Mouse (Mus musculus) naive thymus-derived CD4-positive, alpha-beta T cell, adult 2 months (primary cell): ENCODE measurements around the gene Mtnr1b.
"Not testable (repeated sequence)": the region's sequence is repeated elsewhere in the genome, so short reads cannot be mapped to it uniquely, and the experiment has no call there.

Source experiments
- DNase-seq: peaks from one replicate; pipeline ENCODE4 v3.0.0-alpha.2; 2011; ENCODE audit warnings: low read depth

The Mtnr1b gene

DNA sequence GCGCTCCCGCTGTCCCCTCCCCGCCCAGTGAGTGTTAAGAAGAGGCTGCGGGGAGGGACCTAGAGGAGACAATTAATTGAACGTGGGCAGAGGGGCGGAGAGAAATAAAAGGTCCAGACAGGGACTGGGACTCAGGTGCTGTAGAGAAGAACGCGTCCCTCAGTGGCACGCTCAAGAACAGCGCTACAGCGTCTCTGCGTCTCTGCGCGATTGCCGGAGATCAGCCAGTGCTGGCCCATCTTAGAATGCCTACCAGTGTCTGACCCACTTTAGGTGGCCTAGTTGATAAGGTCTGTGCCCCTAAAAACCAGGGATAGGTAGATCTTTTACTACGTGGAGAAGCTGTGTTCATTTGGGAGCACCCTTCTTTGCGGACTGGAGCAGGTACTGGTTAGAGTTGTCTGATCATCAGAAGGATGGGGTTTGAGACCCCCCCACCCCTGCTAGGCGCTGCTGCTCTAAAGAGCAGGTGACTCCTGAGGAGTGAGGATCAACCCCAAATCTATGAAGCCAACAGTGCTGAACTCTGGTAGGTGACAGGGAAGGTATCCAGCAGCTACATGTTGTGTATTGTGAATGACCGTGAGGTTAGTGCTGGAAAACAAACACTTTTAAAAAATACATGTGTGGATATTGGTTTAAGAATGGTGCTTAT lies at the start of gene Mtnr1b:
Mtnr1b (minus strand) TSS at position 51 of the 655 bp plus-strand sequence.
- no peak for DNase-seq

DNA sequence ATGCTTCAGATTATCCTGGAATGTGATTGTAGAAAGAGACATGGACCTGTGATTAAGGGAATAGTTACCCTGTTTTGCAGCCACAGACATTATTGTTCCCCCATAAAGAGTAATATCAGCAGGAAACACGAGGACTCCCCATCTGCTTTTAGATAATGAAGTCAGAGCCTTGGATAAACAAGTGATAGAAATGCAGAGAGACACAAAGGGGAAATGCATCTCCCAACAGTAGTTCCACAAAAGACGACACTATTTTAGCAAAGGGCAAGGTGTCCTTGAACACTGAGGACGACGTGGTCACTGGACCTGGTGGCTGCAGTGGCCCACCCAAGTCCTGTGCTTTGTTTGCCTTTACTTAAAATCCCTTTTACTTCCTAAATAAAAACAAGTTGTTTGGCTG lies 45.9 kb upstream of the Mtnr1b start:
- no peak for DNase-seq

DNA sequence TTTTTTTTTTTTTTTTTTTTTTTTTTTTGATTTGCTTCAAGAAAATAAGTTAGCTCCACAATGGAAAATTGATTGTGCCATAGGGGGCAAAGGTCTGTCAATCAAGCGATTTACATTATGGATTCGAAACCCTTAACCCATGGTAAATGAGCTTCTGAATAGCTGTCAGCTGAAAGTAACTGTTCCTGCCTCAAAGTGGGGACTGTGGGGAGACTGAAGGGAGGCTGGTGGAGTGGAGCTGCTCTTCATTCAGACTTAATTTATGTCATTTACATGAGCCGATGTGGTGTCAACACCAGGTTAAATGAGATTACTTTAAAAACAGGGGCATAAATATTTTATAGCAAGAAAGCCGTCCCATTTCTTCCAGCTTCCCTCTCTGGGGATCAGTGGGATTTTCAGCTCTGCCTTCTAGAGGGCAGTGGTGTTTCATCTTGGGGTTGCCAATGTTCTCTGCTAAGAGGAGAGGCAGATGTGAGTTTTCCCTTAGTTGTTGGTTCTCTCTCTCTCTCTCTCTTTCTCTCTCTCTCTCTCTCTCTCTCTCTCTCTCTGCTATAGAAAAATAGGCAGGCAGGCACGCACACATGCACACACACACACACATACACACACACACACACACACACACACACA lies 45.1 kb upstream of the Mtnr1b start:
- no peak for DNase-seq

DNA sequence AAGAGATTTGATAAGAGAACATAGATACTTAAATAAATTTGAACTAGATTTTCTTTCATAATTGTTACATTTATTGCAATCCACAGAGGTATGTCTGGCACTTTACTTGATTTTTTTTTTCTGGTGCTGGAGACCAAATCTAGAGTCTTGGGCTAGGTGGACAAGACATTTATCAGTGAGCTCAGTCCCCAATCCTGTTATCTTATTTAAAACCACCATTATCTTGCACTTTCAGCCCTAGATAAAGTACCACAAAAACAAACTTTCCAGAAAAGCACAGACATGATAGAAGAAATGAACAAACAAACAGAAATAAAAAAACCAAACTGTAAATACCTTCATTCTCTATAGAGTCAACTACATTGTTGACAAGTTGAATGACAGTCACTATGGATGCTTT lies 42.2 kb upstream of the Mtnr1b start:
- no peak for DNase-seq

DNA sequence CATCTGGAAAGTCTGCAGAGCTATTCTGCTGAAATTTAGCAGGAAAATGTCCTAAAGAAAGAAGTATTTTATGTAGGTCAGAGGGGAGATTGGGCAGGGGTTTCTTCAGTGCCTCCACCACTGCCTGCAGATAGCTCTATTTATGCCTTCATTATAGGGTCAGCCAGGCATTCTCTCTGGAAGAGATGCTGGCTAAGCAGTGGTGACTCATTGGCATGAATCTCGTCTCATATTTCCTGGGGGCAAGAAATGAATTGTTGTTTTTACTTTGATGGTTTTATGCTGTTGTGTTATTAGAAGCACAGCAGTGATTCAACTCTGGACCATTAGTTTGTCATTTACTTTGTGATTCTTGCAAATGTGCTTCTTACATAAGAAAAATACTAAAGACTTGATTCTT lies 38.4 kb upstream of the Mtnr1b start:
- DNase-seq, result no peak

DNA sequence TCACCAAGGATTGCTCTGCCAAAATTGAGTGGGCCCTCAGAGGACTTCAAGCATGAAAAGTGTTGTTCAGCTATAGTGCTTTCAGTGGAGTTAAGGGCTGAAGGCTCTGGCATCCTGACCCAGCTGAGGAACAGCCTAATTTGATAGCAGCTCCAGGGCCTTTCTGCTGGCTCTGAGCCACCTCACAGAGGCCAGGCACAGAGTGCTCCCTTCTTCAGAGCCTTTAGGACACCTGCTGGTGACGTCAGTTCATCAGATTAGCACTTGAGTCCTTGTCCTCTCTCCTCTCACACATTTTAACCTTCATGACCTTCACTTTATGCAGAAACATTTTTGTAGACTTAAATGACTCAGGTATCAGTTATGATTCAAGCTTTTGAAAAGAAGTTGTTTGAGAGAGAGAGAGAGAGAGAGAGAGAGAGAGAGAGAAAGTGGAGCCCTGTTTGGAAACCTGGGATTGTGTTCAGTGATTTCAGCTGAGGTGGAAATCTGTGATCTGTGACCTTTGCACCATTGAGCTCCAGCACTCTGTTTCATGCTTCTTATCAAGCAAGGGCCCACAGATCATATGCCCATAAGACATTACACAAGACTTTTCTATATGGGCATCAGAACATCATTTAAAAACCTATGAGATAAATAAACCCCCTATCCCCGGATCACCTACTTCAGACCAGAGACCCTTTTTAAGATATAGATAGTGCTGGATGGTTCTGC lies 35.2 kb upstream of the Mtnr1b start:
- DNase-seq, result no peak

DNA sequence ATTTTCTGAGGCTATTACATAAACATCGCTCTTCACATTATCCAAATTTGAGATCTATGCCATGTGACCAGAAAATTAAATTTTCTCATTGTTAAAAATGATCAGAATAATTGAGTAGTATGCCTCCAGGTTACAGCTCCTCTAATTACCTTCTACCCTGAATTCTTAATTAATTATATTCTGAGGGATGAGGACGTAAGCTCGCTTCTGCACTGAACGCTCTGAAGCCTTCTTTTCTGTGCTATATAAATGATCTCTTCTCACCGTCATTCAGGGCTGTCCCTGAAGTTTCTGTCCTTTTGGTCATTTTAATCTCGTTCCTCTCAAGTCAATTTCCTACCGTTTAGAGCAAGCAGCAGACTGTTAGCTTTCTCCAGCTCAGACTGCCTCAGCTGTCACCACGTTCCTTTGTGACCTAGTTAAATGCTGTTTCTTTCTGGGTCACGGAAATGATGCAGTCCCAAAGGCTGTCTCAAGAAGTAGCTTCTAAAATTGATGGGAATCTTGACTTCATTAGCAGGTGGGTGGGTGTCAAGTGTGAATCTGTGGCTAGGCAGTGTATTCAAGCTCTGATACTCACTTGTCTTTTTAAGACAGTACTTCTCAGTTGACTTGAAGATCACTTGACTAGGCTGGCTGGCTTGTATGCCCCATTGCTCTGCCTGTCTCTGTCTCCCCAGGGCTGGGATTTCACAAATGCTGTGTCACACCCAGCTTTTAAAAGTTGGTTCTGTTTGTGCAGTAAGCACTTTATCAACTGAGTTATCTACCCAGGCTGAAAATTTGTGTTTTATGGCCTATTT lies 29.8 kb upstream of the Mtnr1b start:
- DNase-seq, result no peak

DNA sequence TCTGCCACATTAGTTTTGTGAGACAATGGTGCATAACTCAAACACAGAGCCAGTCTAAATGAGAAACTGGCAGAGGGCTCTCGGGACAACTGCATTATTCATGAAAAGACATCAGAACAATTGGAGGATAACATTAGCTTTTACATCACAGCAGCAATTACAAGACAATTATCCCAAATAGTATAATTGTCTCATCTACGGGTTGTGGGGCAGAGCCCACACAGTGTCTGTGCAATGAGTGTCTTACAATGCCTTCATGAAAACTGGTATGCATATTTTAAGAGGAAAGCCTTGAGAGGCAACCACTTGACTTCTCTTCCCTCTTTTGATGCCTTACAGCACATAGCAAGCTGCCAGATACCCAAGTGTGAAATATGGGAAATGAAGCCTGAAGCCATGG lies 23.8 kb upstream of the Mtnr1b start:
- DNase-seq, result no peak

DNA sequence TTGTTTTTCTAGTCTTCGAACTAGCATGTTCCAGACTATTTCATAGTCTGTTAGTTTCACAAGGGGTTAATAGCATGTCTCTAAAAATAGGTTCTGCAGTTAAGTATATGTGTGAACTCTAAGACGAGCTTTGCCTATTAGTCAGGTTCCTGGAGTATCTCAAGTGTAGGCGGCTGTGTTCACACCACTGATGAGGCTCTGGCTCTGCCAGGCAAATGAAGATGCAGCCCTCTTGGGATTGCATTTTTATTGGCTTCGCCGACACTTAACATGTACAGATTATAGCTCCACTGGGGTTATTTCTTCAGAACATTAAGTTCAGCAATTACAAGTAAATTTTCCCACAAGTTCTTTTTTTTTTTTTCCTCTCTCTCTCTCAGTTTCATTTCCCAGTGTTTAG lies 12.4 kb upstream of the Mtnr1b start:
- no peak for DNase-seq

DNA sequence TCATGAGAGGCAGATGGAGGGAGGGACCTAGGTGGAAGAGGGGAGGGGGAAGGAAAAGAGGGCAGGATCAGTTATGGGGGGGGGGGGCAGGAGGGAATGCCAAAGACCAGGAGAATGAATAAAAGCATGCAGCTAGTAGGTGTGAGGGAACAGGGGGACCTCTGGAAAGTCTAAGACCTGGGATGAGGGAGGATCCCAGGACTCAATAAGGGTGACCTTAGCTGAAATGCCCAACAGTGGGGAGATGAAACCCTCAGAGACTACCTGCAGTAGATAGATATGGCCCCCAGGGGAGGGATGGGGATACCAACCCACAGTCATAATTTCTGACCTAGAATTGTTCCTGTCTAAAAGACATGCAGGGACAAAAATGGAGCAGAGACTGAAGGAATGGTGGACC lies 6.4 kb upstream of the Mtnr1b start:
- DNase-seq, result peak; percentile 4

DNA sequence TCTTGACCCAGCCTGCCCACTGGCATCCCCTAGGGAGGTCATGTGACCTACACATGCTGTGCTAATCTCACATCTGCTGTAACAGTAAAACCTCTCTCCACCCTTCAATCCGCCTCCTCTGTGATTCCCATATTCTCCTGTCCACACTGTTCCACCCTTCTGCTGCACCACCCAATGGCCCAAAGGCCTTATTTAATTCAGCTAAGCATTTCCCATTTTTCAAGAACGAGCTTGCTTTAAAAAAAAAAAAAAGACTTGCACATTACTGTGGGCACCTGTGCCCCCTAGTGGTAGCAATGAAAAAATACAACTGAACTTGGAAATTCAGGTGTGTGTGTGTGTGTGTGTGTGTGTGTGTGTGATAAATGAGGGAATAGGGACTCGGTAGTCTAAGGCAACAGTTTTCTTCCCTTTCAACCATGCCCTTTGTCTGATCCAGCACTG lies 5.8 kb upstream of the Mtnr1b start:
- DNase-seq, result peak; percentile 61

DNA sequence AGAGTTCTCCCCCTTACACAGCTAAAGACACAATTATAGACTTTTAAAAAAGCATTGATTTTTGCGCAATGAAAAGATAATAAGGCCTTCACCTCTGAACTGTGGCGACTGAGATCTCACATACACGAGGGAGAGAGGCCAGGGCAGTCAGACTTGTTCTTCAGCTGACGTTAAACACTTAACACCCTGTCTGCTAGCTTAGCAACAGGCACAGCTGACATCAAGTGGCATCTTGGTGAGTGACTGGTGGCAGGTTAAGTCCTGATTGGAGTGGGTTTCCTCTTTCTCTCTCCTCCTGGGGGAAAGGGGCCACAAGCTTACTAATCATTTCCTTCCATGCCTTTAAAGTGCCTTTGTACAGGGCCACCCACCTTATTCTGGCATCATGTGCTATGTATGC lies 4.3 kb downstream of the Mtnr1b start:
- DNase-seq, result no peak

DNA sequence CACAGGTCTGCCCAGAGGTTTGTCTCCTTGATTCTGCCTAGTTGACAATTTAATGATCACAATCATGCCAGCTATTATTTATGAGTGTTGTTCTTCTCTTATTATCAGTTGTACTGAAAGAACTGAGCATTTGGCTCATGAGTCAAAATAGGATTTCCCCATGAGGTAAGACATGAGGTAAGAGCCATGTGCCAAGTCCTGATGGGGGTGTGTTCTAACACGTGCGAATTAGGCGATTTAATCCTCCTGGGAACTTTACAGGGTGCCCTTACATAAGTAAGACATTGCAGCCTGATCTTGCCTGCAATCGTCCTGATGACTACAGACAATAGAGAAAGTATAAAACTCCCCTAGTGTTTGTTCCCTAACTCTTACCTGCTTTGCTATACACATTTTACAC lies 4.9 kb downstream of the Mtnr1b start:
- no peak for DNase-seq

DNA sequence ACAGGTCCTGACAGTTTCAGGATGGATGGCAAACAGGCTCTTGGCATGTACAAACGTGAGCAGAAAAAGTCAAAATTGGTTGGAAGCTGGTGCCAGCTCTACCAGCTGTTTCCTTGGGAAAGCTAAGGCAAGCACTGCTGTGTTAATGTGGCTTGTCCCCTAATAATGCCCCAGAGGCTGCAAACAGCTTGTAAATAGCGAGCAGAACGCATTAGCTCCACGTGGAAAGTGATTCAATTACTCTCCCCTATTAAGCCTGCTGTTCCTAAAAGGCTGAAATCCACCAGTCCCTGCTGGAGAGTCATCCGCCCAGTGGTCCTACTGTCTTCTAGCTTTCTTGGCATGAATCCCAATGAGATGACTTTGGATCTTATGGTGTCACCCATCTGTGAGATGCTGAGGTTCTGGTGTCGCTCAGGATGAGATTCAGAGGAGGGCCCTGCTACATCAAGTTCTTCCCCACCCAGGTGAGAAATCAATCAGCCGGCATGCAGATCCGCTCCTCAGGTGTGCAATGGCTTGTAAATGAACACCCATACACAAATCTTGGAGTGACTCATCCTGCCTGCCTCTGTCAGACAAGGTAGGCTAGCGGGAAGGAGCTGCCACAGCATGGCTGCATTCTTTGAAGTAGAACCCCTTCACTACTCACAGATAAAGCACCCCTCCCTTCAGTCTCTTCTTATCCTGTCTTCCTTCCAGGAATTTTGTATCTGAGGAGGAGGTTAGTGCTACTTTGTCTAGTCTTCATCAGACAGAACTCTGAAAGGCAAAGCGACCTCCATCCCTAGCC lies 7.9 kb downstream of the Mtnr1b start:
- no peak for DNase-seq

DNA sequence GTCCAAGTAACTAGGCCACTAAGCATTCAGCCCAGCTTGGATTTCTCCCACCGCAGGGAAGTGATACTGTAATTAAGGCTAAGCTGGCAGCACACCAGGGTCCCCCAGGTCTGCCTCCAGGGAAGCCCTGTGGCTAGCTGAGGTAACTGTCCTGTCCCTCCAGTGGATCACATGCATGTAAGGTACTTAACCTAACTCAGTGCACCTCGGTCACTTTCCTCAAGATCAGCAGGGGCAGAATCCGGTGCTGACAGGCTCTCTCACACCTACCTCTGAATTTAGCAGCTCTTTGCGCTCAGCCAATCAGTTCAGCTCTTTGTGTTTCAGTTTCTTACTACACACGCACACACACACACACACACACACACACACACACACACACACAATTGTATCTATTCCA lies 13.0 kb downstream of the Mtnr1b start:
- DNase-seq, result no peak

DNA sequence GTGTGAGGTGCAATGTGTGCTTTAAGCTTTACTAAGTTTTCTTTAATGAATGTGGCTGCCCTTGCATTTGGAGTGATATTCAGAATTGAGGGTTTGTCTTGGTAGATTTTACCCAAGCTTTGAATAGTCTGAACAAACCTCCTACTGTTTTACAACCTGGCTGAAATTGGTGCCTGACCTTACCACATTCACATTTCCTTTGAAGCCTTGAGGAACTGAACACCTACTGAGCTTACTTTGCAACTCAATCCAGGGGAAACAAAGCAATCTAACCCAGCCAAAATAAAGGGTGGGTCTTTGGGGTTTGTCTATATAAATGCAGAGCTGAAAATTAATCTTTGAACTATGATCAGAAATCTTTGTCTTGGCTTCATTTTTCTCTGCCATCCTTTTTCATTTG lies 23.6 kb downstream of the Mtnr1b start:
- DNase-seq, result no peak

DNA sequence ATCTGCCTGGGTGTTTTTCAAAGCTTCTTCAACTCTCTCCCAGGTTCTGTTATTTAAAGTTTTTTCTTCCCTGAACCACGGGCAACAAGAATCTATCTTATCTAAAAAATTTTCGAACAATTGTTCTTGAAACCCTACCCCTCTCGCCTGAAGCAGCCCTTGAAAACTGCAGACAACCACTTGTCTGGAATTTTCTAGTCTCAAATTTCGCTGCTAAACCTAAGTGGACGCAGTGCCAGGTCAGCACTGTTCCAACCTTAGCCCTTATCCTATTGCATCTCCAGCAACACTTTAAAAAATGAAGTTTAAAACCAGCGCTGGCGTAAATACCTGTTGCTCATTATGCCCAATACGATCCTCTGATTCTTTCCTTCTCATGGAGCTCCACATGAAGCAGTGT lies 29.0 kb downstream of the Mtnr1b start:
- no peak for DNase-seq

DNA sequence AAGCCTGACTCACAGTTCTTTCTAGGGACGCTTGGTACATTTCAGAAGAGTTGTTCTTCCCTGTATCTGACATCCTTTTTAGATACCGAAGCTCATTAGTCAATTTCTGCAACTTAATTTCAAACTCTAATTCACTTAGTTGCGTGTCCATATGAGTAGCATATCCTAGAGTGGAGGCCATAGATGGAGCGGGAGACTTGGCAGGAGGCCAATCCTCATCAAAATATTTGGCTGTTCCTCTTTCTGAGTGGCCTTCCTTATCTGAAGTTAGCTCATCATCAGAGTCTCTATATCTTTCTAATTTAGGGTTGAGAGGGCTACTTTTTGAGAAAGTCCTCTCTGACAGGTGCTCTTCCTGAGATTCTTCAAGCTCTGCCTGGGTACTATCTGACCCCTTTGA lies 29.4 kb downstream of the Mtnr1b start:
- not testable (repeated sequence) for DNase-seq

DNA sequence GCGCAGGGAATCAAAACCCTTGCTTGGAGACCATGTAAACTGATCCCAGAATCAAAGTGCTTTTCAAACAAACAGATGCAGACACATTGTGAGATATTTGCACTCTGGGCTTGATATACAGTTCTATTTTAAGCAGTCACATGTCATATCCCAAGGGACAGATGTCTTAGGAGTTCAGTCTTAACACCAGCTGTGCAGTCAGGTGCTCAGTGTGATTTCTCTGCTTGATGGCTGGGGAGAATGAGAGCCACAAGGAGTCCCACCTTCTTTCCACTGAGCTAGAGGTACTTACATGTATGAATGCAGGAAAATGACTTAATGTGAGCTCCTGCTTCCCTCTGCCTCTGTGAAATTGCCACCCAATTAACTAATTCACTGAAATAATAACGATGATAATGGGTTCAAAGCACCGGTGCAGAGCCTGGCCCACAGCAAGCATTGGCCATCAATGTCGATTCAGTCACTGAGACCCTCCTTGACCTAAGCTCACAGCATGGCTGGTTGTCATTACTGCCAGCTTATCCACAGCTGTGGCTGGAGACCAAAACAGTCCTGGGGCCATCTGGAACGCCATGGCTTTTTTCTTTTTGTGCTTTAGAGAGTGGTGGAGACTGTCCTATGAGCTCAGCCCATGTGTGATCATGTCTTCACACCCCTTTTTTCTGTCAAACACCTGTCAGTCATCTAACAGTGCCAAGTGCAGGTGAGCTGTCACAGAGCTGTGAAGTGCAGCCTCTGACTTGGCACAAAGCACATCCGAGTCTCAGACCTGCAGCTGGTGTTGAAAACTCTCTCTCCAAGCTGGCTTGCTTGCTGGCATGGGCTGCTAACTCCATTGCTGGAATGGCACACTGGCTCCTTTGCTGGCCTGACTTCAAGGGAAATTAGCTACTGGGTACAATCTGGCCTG lies 61.1 kb downstream of the Mtnr1b start:
- DNase-seq, result no peak

DNA sequence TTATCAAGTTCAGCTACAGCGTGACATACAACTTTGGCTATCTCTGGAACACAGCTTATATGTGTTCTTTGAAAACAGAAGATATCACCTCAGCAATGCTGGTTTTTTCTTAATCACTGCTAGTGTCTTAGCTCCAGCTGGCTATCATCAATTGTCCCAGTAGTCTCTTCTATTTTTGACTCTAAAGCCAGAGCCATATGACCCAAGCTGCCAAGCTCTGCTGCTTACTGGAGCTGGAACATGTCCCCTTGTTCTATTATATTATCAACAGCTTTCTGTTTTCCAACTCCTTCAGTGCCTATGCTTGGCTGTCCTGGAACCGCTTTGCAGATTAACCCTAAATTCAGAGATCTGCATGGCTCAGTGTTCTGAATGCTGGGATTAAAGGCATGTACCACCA lies 70.1 kb downstream of the Mtnr1b start:
- DNase-seq, result no peak
